Mouse (Mus musculus): Measurements from ENCODE around the gene Ptprn2. TPM values are rescaled to one million over a fixed set of nuclear protein-coding genes. Genes with fewer than 3 reads are reported as not detected.

The Ptprn2 gene
- polyA plus RNA-seq, 1 experiment, result 0.22 TPM

GRCm38 (mm10) chr12:116473264-116473663 is 12.3 kb upstream of the Ptprn2 start:
- Histone ChIP-seq H3K4me3 (no peak overlapping the region), H3ac (ENCODE audit: control insufficient read depth, insufficient read length) (no peak overlapping the region), H3K4me2 (ENCODE audit: low read depth) (no peak overlapping the region), H3K79me2 (ENCODE audit: control insufficient read depth, insufficient read depth) (no peaks in the 10 kb centered on the region), H3K27me3 (ENCODE audit: control insufficient read depth, insufficient read depth, insufficient read length) (no peaks in the 10 kb centered on the region), H3K36me3 (ENCODE audit: control insufficient read depth, insufficient read depth) (no peaks in the 10 kb centered on the region)
- TF ChIP-seq SRF (IDR thresholded peaks at IDR 0.05; ENCODE audit: control insufficient read depth, insufficient read length, low read depth) (no peak), REST (IDR thresholded peaks at IDR 0.05; ENCODE audit: insufficient read depth, insufficient read length) (no peak), POLR2AphosphoS2 (IDR thresholded peaks at IDR 0.05; ENCODE audit: insufficient read length, low read depth) (no peak), USF1 (IDR thresholded peaks at IDR 0.05; ENCODE audit: low read depth) (no peak)

- H3K4me2 ChIP-seq (ENCODE audit: low read depth), result no peak overlapping the region
- H3K27me3 ChIP-seq (ENCODE audit: control insufficient read depth, insufficient read depth, insufficient read length), result no peaks in the 10 kb centered on the region
Observed at GRCm38 (mm10) chr12:116473761-116474160, 11.8 kb upstream of the Ptprn2 start.

GRCm38 (mm10) chr12:116474676-116475075 is 10.8 kb upstream of the Ptprn2 start:
- H3K79me2 ChIP-seq (ENCODE audit: control insufficient read depth, insufficient read depth), result no peaks in the 10 kb centered on the region
- no peaks in the 10 kb centered on the region for H3K27me3 ChIP-seq (ENCODE audit: control insufficient read depth, insufficient read depth, insufficient read length)
- H3ac ChIP-seq (ENCODE audit: control insufficient read depth, insufficient read length), result no peak overlapping the region
- no peak overlapping the region for H3K4me3 ChIP-seq
- H3K4me2 ChIP-seq (ENCODE audit: low read depth), result no peak overlapping the region
- TF ChIP-seq SRF (IDR thresholded peaks at IDR 0.05; ENCODE audit: control insufficient read depth, insufficient read length, low read depth) (no peak), POLR2A (IDR thresholded peaks at IDR 0.05; ENCODE audit: insufficient read length, low read depth) (no peak), E2F4 (IDR thresholded peaks at IDR 0.05; ENCODE audit: insufficient read depth) (no peak), MYOG (IDR thresholded peaks at IDR 0.05; ENCODE audit: control insufficient read depth in 1 of 3, insufficient read depth in 1 of 3, insufficient read length in 2 of 3, low read depth in 2 of 3) (no peak), CEBPB (IDR thresholded peaks at IDR 0.05; ENCODE audit: insufficient read depth, poor library complexity, severe bottlenecking) (no peak), REST (IDR thresholded peaks at IDR 0.05; ENCODE audit: insufficient read depth, insufficient read length) (no peak)
- no peaks in the 10 kb centered on the region for H3K36me3 ChIP-seq (ENCODE audit: control insufficient read depth, insufficient read depth)

More at GRCm38 (mm10) chr12:116473761-116474160, 11.8 kb upstream of the Ptprn2 start:
- H3K79me2 ChIP-seq (ENCODE audit: control insufficient read depth, insufficient read depth), result no peaks in the 10 kb centered on the region
- H3ac ChIP-seq (ENCODE audit: control insufficient read depth, insufficient read length), result no peak overlapping the region
- no peaks in the 10 kb centered on the region for H3K36me3 ChIP-seq (ENCODE audit: control insufficient read depth, insufficient read depth)
- TF ChIP-seq SRF (IDR thresholded peaks at IDR 0.05; ENCODE audit: control insufficient read depth, insufficient read length, low read depth) (no peak), POLR2AphosphoS2 (IDR thresholded peaks at IDR 0.05; ENCODE audit: insufficient read length, low read depth) (no peak), E2F4 (IDR thresholded peaks at IDR 0.05; ENCODE audit: insufficient read depth) (no peak), MYOD1 (IDR thresholded peaks at IDR 0.05; ENCODE audit: control insufficient read depth in 1 of 3, insufficient read length in 2 of 3, low read depth in 2 of 3) (no peak), REST (IDR thresholded peaks at IDR 0.05; ENCODE audit: insufficient read depth, insufficient read length) (no peak), TCF12 (IDR thresholded peaks at IDR 0.05; ENCODE audit: insufficient read depth, poor library complexity, severe bottlenecking) (no peak), TCF3 (IDR thresholded peaks at IDR 0.05; ENCODE audit: insufficient read length, low read depth) (no peak), MYOG (IDR thresholded peaks at IDR 0.05; ENCODE audit: control insufficient read depth in 1 of 3, insufficient read depth in 1 of 3, insufficient read length in 2 of 3, low read depth in 2 of 3) (no peak), USF1 (IDR thresholded peaks at IDR 0.05; ENCODE audit: low read depth) (no peak), MAX (IDR thresholded peaks at IDR 0.05; ENCODE audit: low read depth) (no peak), POLR2A (IDR thresholded peaks at IDR 0.05; ENCODE audit: insufficient read length, low read depth) (no peak), CEBPB (IDR thresholded peaks at IDR 0.05; ENCODE audit: insufficient read depth, poor library complexity, severe bottlenecking) (no peak)
- H3K4me3 ChIP-seq, result no peak overlapping the region

GRCm38 (mm10) chr12:116478771-116479170 is 6.7 kb upstream of the Ptprn2 start:
- no peaks in the 10 kb centered on the region for H3K36me3 ChIP-seq (ENCODE audit: control insufficient read depth, insufficient read depth)

GRCm38 (mm10) chr12:116481921-116482320 is 3.6 kb upstream of the Ptprn2 start:
- no peaks in the 10 kb centered on the region for H3K79me2 ChIP-seq (ENCODE audit: control insufficient read depth, insufficient read depth)
- peaks cover 6% of the 10 kb centered on the region for H3K27me3 ChIP-seq (ENCODE audit: control insufficient read depth, insufficient read depth, insufficient read length)
- no peaks in the 10 kb centered on the region for H3K36me3 ChIP-seq (ENCODE audit: control insufficient read depth, insufficient read depth)
- TF ChIP-seq REST (IDR thresholded peaks at IDR 0.05; ENCODE audit: insufficient read depth, insufficient read length) (no peak), SRF (IDR thresholded peaks at IDR 0.05; ENCODE audit: control insufficient read depth, insufficient read length, low read depth) (no peak), MAX (IDR thresholded peaks at IDR 0.05; ENCODE audit: low read depth) (no peak), POLR2A (IDR thresholded peaks at IDR 0.05; ENCODE audit: insufficient read length, low read depth) (no peak), TCF12 (IDR thresholded peaks at IDR 0.05; ENCODE audit: insufficient read depth, poor library complexity, severe bottlenecking) (no peak), MYOD1 (IDR thresholded peaks at IDR 0.05; ENCODE audit: control insufficient read depth in 1 of 3, insufficient read length in 2 of 3, low read depth in 2 of 3) (no peak), USF1 (IDR thresholded peaks at IDR 0.05; ENCODE audit: low read depth) (no peak), E2F4 (IDR thresholded peaks at IDR 0.05; ENCODE audit: insufficient read depth) (no peak), POLR2AphosphoS2 (IDR thresholded peaks at IDR 0.05; ENCODE audit: insufficient read length, low read depth) (no peak), TCF3 (IDR thresholded peaks at IDR 0.05; ENCODE audit: insufficient read length, low read depth) (no peak), CEBPB (IDR thresholded peaks at IDR 0.05; ENCODE audit: insufficient read depth, poor library complexity, severe bottlenecking) (no peak), MYOG (IDR thresholded peaks at IDR 0.05; ENCODE audit: control insufficient read depth in 1 of 3, insufficient read depth in 1 of 3, insufficient read length in 2 of 3, low read depth in 2 of 3) (no peak)
- no peak overlapping the region for H3ac ChIP-seq (ENCODE audit: control insufficient read depth, insufficient read length)
- H3K4me2 ChIP-seq (ENCODE audit: low read depth), result no peak overlapping the region
- H3K4me3 ChIP-seq, result no peak overlapping the region

More at GRCm38 (mm10) chr12:116478771-116479170, 6.7 kb upstream of the Ptprn2 start:
- no peak overlapping the region for H3K4me3 ChIP-seq
- H3K27me3 ChIP-seq (ENCODE audit: control insufficient read depth, insufficient read depth, insufficient read length), result no peaks in the 10 kb centered on the region
- H3ac ChIP-seq (ENCODE audit: control insufficient read depth, insufficient read length), result no peak overlapping the region
- H3K79me2 ChIP-seq (ENCODE audit: control insufficient read depth, insufficient read depth), result no peaks in the 10 kb centered on the region
- TF ChIP-seq MYOG (IDR thresholded peaks at IDR 0.05; ENCODE audit: control insufficient read depth in 1 of 3, insufficient read depth in 1 of 3, insufficient read length in 2 of 3, low read depth in 2 of 3) (no peak), USF1 (IDR thresholded peaks at IDR 0.05; ENCODE audit: low read depth) (no peak), CEBPB (IDR thresholded peaks at IDR 0.05; ENCODE audit: insufficient read depth, poor library complexity, severe bottlenecking) (no peak), E2F4 (IDR thresholded peaks at IDR 0.05; ENCODE audit: insufficient read depth) (no peak), POLR2A (IDR thresholded peaks at IDR 0.05; ENCODE audit: insufficient read length, low read depth) (no peak), TCF3 (IDR thresholded peaks at IDR 0.05; ENCODE audit: insufficient read length, low read depth) (no peak), MAX (IDR thresholded peaks at IDR 0.05; ENCODE audit: low read depth) (no peak), SRF (IDR thresholded peaks at IDR 0.05; ENCODE audit: control insufficient read depth, insufficient read length, low read depth) (no peak), POLR2AphosphoS2 (IDR thresholded peaks at IDR 0.05; ENCODE audit: insufficient read length, low read depth) (no peak), MYOD1 (IDR thresholded peaks at IDR 0.05; ENCODE audit: control insufficient read depth in 1 of 3, insufficient read length in 2 of 3, low read depth in 2 of 3) (no peak), TCF12 (IDR thresholded peaks at IDR 0.05; ENCODE audit: insufficient read depth, poor library complexity, severe bottlenecking) (no peak)
- no peak overlapping the region for H3K4me2 ChIP-seq (ENCODE audit: low read depth)
